Mouse (Mus musculus): Measurements from ENCODE around the gene Gp1bb.

Gp1bb gene

DNA sequence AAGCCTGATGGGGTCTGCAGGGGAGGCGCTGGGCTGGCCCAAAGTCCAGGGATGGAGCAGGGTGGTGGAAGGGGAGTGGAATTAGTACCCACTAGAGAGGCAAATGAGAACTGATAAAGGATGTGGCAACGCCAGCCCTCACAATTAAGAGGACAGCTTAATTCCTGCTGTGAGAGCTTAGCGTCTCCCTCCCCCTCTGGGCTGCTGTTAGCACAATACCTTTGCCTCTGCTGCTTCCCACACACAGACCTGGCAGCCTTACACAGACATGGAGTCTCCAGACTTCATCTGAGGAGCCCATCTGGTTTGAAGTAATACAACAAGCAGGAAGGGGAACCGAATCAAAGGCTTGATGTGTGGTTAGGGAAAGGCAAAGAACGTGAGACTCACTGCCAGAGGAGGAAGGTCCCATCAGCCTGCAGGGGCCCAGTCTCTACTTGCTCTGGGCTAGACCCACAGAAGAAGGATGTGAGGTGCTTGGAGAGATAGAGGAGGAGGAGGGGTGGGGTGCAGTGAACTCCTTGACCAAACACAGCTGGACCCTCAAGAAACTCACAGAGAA lies 44.5 kb downstream of the Gp1bb start:
- no peak for DNase-seq

DNA sequence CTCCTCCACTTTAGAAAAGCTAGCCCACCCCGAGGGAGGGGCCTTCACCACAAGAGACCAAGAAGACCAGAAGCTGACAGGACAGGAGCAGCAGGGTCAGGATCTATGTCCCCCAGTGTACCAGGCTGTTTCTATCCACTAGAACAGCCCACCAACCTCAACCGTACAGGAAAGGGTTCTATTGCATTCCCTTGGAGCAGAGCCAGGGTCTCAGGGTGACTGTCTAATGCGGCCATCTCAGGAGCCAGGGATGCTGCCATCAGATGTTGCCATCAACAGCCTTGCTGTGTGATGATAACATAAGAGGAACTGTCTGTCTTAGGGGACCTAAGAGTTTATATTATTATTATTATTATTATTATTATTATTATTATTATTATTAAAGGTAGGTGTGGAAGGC lies 45.1 kb downstream of the Gp1bb start:
- no peak for DNase-seq

DNA sequence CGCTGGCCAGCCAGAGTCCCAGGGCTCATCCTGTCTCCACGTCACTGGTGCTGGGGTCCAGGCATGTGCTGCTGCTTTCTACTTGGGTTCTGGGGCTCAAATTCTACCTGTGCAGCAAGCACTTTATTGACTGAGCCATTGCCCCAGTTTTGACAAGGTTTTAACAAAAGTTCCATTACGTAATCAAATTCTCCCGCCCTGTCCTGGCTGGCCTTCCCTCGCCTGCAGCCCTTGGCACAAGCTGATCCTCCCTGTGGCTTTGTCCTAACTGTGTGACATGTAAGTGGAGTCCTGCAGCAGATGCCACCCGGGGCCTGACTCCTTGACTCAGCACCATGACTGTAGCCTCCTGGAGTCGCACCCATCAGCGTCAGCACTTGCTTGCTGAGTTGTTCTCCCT lies 48.0 kb downstream of the Gp1bb start:
- DNase-seq = no peak

All from kidney, postnatal 4 days (tissue).